Mouse (Mus musculus) right cerebral cortex, postnatal 10 days (tissue): ENCODE results near the gene Pgk1.
"Not testable (repeated sequence)": the region's sequence is repeated elsewhere in the genome, so short reads cannot be mapped to it uniquely, and the experiment has no call there.

ENCODE experiments used
- DNase-seq, 2 experiments: peaks; one replicate each; pipeline ENCODE4 v3.0.0; 2021; ENCODE audit warnings: low spot score in 2 of 2

Pgk1 gene

GRCm38 (mm10) chrX:106186713-106187649 lies at the start of gene Pgk1:
Gene Pgk1, plus strand, starts transcription at chrX:106187100.
- peak; percentile 95 to 98 for DNase-seq

DNA sequence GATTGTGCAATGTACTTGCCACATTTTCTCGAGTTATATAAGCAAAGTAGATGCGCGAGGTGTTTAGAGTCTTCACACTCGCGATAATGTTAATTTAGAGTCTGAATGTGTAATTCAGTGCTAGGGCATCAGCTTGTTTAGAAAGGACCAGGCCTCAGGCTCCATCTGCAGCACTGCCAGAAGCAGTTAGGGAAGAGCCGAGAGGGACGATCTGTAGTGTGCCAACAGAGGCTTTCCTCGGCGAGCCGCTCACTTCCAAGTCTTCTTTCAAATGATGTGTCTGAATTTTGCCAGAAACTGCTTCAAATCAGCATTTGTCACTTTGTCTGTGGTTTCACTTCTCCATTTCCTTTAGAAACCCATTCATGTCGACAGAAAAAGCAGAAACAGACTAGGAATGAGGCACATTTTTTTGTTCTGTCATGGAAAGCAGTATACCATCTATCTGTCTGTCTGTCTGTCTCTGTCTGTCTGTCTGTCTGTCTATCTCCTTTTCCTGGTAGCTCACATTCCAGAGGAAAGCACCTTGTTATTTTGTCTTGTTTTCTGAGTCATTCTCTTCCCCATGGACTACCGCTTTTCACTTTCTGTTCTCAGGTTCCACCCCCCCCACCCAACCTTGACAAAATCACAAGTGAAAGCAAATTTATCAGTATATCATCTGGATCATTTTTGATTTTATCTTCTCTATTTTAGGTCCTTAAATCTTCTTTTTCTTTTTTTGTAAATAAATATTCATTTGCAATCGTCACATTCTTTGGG lies 47.4 kb upstream of the Pgk1 start:
- DNase-seq, result peak; percentile 22 to 25

DNA sequence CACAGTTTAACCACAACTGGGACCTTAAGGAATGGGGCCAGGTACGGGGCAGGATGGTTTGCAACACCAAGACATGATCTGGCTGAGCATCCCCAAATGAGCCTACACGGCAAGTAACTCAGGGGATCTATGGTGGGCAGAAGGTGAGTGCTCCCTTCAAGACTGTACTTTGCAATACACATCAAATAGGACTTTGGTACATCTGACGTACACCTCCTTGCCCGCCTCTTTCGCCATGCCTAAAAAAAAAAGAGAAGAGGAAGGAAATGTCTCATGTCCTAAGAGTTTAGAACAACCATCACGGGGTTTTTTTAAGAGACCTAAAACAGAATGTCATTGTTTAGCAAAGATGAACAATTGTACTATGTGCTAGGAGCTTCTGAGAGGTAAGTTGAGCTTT lies 44.0 kb upstream of the Pgk1 start, which contains the start of gene Tlr13:
Gene Tlr13, plus strand, starts transcription at position 269 of the 400 bp plus-strand sequence.
- no peak for DNase-seq

- DNase-seq, result no peak
These were observed 38.7 kb upstream of the Pgk1 start for GRCm38 (mm10) chrX:106148185-106148584.

DNA sequence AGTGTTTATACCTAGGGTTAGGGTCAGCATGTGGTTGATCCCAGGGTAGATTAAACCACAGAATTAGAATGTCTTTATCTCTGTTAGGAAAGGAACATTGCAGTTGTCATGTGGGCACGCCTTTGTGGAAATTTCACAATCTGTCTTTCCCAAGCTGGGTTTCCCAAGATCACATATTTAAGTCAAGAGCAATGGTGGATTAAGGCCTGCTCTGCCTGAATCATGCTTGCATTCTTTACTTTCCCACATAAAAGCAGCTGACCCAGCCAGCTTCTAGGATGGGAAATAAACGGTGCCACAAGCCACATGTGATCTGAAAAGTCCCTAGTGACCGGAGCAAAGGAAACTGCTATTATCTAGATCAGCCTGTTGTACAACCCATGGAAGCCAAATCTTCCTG lies 37.4 kb upstream of the Pgk1 start:
- no peak for DNase-seq

DNA sequence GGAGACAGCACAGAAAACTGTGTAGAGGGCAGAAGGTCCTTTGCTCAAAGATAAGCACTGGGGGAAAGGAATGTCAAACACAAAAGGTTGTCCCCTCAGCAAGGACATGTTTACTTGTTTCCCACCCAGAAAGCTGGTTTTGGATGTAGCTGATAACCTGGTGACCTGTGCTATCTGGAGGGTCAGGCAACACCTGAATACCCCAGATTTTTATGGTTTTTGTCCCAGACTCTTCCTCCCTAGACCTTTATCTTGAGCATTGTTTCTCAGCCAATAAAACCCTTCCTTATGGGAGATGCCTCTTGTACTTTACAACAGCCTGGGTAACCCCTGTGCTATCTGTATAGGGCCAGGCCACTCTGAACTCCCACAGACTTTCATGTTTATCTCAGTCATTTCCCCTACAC lies 32.7 kb upstream of the Pgk1 start:
- no peak for DNase-seq

DNA sequence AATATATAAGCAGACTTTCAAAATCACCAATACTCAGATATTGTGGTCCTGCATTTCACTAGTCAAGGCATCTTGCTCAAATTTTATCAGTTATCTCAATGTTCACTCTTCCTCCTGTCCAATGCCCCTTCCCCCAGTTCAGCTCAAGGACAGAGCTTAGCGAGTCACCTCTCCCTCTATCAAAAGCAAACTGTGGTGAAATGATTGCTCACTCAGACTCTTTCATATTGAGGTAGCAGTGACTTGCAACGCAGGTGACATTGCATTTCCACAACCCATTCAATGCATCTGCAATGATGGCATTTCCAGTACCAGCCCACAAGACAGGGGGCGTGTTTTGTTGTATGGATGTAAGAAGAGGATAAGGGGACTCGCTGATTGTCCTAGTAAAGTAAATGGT lies 31.0 kb upstream of the Pgk1 start:
- DNase-seq, result no peak

- DNase-seq, result no peak
These were observed 22.9 kb upstream of the Pgk1 start for GRCm38 (mm10) chrX:106163995-106164394.

GRCm38 (mm10) chrX:106164555-106164954 lies 22.3 kb upstream of the Pgk1 start:
- no peak for DNase-seq

DNA sequence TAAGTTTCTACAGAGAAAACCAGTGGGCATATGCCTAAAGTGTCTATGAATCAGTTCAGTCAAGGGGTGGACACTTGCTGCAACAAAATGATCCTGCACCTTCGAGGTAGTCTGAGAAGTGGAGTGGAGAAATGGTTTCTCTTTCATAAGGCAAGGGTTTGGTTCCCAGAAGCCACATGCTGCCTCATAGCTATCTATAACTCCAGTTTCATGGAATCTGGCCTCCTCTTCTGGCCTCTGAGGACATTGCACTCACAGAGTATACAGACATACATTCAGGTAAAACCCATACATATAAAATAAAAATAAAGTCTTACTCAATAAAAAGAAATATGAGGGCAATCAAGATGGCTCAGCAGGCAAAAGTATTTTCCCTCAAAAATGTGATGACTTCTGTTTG lies 21.8 kb upstream of the Pgk1 start:
- DNase-seq, result no peak

GRCm38 (mm10) chrX:106171106-106171852 lies 15.6 kb upstream of the Pgk1 start:
- DNase-seq, result peak; percentile 75 to 86

DNA sequence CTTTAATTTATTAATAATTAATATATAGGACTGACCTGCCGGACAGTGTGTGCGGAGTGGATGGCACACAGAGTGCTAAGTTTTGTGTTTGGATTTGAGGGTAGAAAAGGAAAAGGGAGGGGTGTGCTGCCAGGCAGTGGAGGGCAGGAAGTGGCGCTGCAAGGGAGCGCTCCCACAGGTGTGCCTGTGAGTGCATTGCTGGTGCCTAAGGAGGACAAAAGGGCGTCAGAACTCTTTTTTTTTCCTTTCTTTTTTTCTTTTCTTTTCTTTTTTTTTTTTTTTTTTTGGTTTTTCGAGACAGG lies 15.1 kb upstream of the Pgk1 start:
- DNase-seq, result no peak

DNA sequence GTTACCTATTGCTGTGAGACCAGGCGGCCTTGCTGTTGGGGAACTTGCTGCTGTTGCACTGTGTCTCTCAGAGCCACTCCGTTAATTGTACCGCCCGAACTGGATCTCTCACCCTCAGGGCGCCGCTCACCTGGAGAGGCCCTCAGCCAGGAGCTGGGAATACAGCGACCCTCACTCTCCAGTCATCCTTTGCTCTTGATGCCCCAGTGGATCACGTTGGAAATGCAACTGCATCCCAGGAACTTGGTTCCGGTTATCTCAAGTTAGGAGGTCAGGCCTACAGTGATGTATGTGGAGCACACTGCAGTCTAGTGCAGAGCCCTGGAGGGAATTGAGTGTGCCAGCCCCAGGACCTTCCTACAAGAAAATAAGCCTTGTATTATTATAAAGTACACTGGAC lies 10.6 kb upstream of the Pgk1 start:
- DNase-seq, result no peak

GRCm38 (mm10) chrX:106184279-106184678 lies 2.6 kb upstream of the Pgk1 start:
- no peak for DNase-seq

GRCm38 (mm10) chrX:106185706-106186105 lies 1.2 kb upstream of the Pgk1 start:
- no peak for DNase-seq

- no peak for DNase-seq
These were observed 837 bp downstream of the Pgk1 start for GRCm38 (mm10) chrX:106187737-106188136.

GRCm38 (mm10) chrX:106189356-106189755 lies 2.5 kb downstream of the Pgk1 start:
- no peak for DNase-seq

GRCm38 (mm10) chrX:106190091-106190490 lies 3.2 kb downstream of the Pgk1 start:
- DNase-seq, result no peak

DNA sequence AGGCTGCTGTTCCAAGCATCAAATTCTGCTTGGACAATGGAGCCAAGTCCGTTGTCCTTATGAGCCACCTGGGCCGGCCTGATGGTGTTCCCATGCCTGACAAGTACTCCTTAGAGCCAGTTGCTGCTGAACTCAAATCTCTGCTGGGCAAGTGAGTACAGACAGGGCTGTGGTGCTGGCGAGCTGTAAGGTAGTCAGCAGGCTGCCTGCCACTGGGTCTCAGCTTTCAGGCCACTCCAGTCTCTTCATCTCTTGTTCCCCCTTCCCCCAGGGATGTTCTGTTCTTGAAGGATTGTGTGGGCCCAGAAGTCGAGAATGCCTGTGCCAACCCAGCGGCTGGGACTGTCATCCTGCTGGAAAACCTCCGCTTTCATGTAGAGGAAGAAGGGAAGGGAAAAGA lies 7.5 kb downstream of the Pgk1 start:
- DNase-seq, result not testable (repeated sequence)

GRCm38 (mm10) chrX:106197308-106197707 lies 10.4 kb downstream of the Pgk1 start:
- DNase-seq, result no peak

DNA sequence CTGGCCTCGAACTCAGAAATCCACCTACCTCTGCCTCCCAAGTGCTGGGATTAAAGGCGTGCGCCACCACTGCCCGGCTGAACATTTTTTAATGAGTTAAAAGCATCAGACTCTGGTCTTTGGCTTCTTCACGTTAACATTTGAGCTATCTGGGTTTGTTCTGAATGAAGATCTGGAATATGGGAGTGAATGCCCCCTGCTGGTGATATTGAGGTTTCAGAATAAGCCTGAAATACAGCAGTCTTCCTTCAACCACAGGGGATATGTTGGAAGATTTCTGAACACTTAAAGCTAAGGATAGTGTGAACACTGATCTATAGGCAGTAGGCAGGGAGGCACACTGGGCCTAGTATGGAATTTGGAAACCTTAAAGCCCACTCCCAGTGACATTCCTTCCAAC lies 12.0 kb downstream of the Pgk1 start:
- no peak for DNase-seq

- DNase-seq, result no peak
These were observed 22.2 kb downstream of the Pgk1 start for GRCm38 (mm10) chrX:106209100-106209499.
